ENCODE assay signal across 13 mouse cellular contexts in the genomic region with DNA sequence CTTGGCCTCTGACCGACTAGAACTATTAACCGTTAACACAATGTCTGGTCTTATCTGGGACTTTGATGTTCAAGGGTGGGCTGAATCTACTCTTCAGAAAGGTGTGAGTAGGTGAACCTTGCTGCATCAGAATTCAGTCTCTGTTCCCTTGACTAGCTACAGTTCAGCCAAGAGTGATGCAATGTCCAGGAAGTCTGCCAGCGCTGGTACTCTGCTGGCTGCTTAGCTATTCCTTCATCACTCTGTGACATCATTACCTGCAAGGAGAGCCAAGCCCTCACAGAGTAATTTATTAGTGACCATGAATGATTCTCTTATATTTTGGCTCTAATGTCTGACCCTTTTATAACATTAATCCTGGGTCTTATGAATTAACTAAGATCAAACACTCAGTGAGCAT.
DNase-seq lines count a peak whose midpoint lies in the region; ATAC-seq and TF ChIP-seq lines count a peak whose summit lies in the region.
"Had no signal": no experiment of that assay in that cellular context is flagged by ENCODE, and none has a peak within 500 bp of the region (broad histone marks: within the 10 kb centered on the region; RNA-seq: fewer than 3 reads in every experiment).

No protein-coding gene starts in this region.

- H3K27ac ChIP-seq in layer of hippocampus, adult 2 months = no peak overlapping the region
- H3K27ac ChIP-seq in hindbrain, embryonic 13.5 days = no peak overlapping the region
- H3K27ac ChIP-seq: embryonic facial prominence, embryonic 15.5 days; limb, embryonic 13.5 days; midbrain, embryonic 15.5 days had no signal

- no peak overlapping the region for H3K9ac ChIP-seq in hindbrain, embryonic 13.5 days
- H3K9ac ChIP-seq: embryonic facial prominence, embryonic 15.5 days; limb, embryonic 13.5 days; midbrain, embryonic 15.5 days had no signal

- no peaks in the 10 kb centered on the region for H3K4me1 ChIP-seq in hindbrain, embryonic 13.5 days (replicated peaks)
- H3K4me1 ChIP-seq: embryonic facial prominence, embryonic 15.5 days; midbrain, embryonic 15.5 days had no signal

- 91% methylated on average over 3 of the region's 3 CpGs for WGBS in hindbrain, embryonic 13.5 days

- H3K27me3 ChIP-seq in hindbrain, embryonic 13.5 days = no peaks in the 10 kb centered on the region
- H3K27me3 ChIP-seq: embryonic facial prominence, embryonic 15.5 days; limb, embryonic 13.5 days; midbrain, embryonic 15.5 days had no signal

- ATAC-seq in activated CD4-positive, CD25-positive, alpha-beta regulatory T cell, adult 4 months = no peak
- no peak for ATAC-seq in hindbrain, embryonic 13.5 days (ENCODE audit: low FRiP score)
- ATAC-seq: midbrain, embryonic 15.5 days had no signal

- H3K4me2 ChIP-seq in hindbrain, embryonic 13.5 days = no peak overlapping the region
- H3K4me2 ChIP-seq: embryonic facial prominence, embryonic 15.5 days; limb, embryonic 13.5 days; midbrain, embryonic 15.5 days had no signal

- no peaks in the 10 kb centered on the region for H3K36me3 ChIP-seq in hindbrain, embryonic 13.5 days
- H3K36me3 ChIP-seq: embryonic facial prominence, embryonic 15.5 days; limb, embryonic 13.5 days; midbrain, embryonic 15.5 days had no signal

- TF ChIP-seq CTCF in layer of hippocampus, adult 2 months (conservative IDR thresholded peaks at IDR 0.05) = no peak

- DNase-seq in cerebellum, adult 18-20 months = peak; percentile 19 to 20
- no peak for DNase-seq in cerebellum, adult 9-10 months
- DNase-seq in kidney, adult 11 months = peak; percentile 4
- DNase-seq in kidney, postnatal 10 days = no peak
- peak; percentile 25 to 42 for DNase-seq in adrenal gland, adult 18-20 months (ENCODE audit: low spot score in 2 of 2)
- DNase-seq in layer of hippocampus, adult 2 months (ENCODE audit: low spot score in 2 of 2) = peak; percentile 9 to 15
- DNase-seq: retina, postnatal 1 day; thymus, postnatal 14 days had no signal

- H3K4me3 ChIP-seq in layer of hippocampus, adult 2 months = no peak overlapping the region
- H3K4me3 ChIP-seq in hindbrain, embryonic 13.5 days = no peak overlapping the region
- H3K4me3 ChIP-seq: embryonic facial prominence, embryonic 15.5 days; limb, embryonic 13.5 days; midbrain, embryonic 15.5 days had no signal

- no peaks in the 10 kb centered on the region for H3K9me3 ChIP-seq in hindbrain, embryonic 13.5 days
- H3K9me3 ChIP-seq: embryonic facial prominence, embryonic 15.5 days; limb, embryonic 13.5 days; midbrain, embryonic 15.5 days had no signal

Comparison
In these comparisons a context has a peak if more than half of its experiments do, and no peak if none do; other contexts are left out.
1. DNase-seq: peak in cerebellum, adult 18-20 months (2 of 2), kidney, adult 11 months (single experiment), adrenal gland, adult 18-20 months (2 of 2) and layer of hippocampus, adult 2 months (2 of 2); none in cerebellum, adult 9-10 months (single experiment) and kidney, postnatal 10 days (single experiment).